Mouse (Mus musculus) bone marrow macrophage, adult 2 months (primary cell): ENCODE data around the gene Cadm2. TPM values are rescaled to one million over a fixed set of nuclear protein-coding genes. Genes with fewer than 3 reads are reported as not detected.

ENCODE experiments used
- H3K27ac ChIP-seq: 2 replicates; pipeline ENCODE4 v1.5.1; 2012; ENCODE audit warnings: low read depth, low read length; ENCODE audit not compliant: insufficient read depth
- H3K4me1 ChIP-seq: 2 replicates; pipeline ENCODE4 v1.6.1; 2012; ENCODE audit warnings: low read length; ENCODE audit not compliant: control insufficient read depth, insufficient read depth
- H3K4me3 ChIP-seq: 2 replicates; pipeline ENCODE4 v1.5.1; 2012; ENCODE audit warnings: mild to moderate bottlenecking, low read length, moderate library complexity; ENCODE audit not compliant: insufficient read depth
- CTCF ChIP-seq: IDR thresholded peaks from 2 replicates; pipeline ENCODE4 v1.5.1; 2012; ENCODE audit warnings: low read depth, mild to moderate bottlenecking, low read length, moderate library complexity
- POLR2A ChIP-seq: IDR thresholded peaks from 2 replicates; pipeline ENCODE4 v1.6.1; 2012; ENCODE audit warnings: mild to moderate bottlenecking, low read depth, low read length, borderline replicate concordance
- polyA plus RNA-seq: library from polyadenylated mRNA; stranded (reverse); fragments of >200 nt; gene quantifications from 2 replicates; pipeline ENCODE4 v1.2.4, GENCODE M21; 2012; ENCODE audit not compliant: missing spikeins, insufficient read depth, insufficient read length

Gene Cadm2
- polyA plus RNA-seq, 1 experiment, result not detected

- TF ChIP-seq CTCF, result no peak
- TF ChIP-seq POLR2A, result no peak
- Histone ChIP-seq H3K27ac (no peak overlapping the region), H3K4me1 (no peaks in the 10 kb centered on the region), H3K4me3 (no peak overlapping the region)
Measured at GRCm38 (mm10) chr16:66694783-66695182, 925.9 kb downstream of the Cadm2 start.

GRCm38 (mm10) chr16:66677241-66677640 is 943.5 kb downstream of the Cadm2 start:
- TF ChIP-seq POLR2A (no peak), CTCF (no peak)
- H3K27ac ChIP-seq, result no peak overlapping the region
- no peak overlapping the region for H3K4me3 ChIP-seq
- no peaks in the 10 kb centered on the region for H3K4me1 ChIP-seq

- no peak overlapping the region for H3K4me3 ChIP-seq
- no peak for TF ChIP-seq CTCF
- TF ChIP-seq POLR2A, result no peak
- no peak overlapping the region for H3K27ac ChIP-seq
- no peaks in the 10 kb centered on the region for H3K4me1 ChIP-seq
Measured at GRCm38 (mm10) chr16:66651013-66651362, 969.7 kb downstream of the Cadm2 start.

GRCm38 (mm10) chr16:66650348-66651012 is 970.2 kb downstream of the Cadm2 start:
- no peak for TF ChIP-seq POLR2A
- TF ChIP-seq CTCF, result no peak

GRCm38 (mm10) chr16:66647798-66648197 is 972.9 kb downstream of the Cadm2 start:
- H3K27ac ChIP-seq, result no peak overlapping the region
- TF ChIP-seq POLR2A (no peak), CTCF (no peak)
- no peak overlapping the region for H3K4me3 ChIP-seq
- no peaks in the 10 kb centered on the region for H3K4me1 ChIP-seq

More at GRCm38 (mm10) chr16:66650348-66651012, 970.2 kb downstream of the Cadm2 start:
- H3K4me1 ChIP-seq, result no peaks in the 10 kb centered on the region
- no peak overlapping the region for H3K4me3 ChIP-seq
- no peak overlapping the region for H3K27ac ChIP-seq

- no peak for TF ChIP-seq CTCF
- TF ChIP-seq POLR2A, result no peak
- Histone ChIP-seq H3K27ac (no peak overlapping the region), H3K4me3 (no peak overlapping the region), H3K4me1 (no peaks in the 10 kb centered on the region)
Measured at GRCm38 (mm10) chr16:66643606-66644005, 977.1 kb downstream of the Cadm2 start.

- no peak overlapping the region for H3K27ac ChIP-seq
- no peak overlapping the region for H3K4me3 ChIP-seq
- H3K4me1 ChIP-seq, result no peaks in the 10 kb centered on the region
- no peak for TF ChIP-seq POLR2A
- no peak for TF ChIP-seq CTCF
Measured at GRCm38 (mm10) chr16:66627527-66627926, 993.2 kb downstream of the Cadm2 start.

- TF ChIP-seq POLR2A (no peak), CTCF (no peak)
- Histone ChIP-seq H3K4me3 (no peak overlapping the region), H3K27ac (no peak overlapping the region), H3K4me1 (no peaks in the 10 kb centered on the region)
Measured at GRCm38 (mm10) chr16:66622423-66622822, 998.3 kb downstream of the Cadm2 start.

GRCm38 (mm10) chr16:66612624-66613023 is 1008.1 kb downstream of the Cadm2 start:
- TF ChIP-seq POLR2A (no peak), CTCF (no peak)
- H3K27ac ChIP-seq, result no peak overlapping the region

More at GRCm38 (mm10) chr16:66612624-66613023, 1008.1 kb downstream of the Cadm2 start:
- H3K4me1 ChIP-seq, result no peaks in the 10 kb centered on the region
- H3K4me3 ChIP-seq, result no peak overlapping the region
